Mouse (Mus musculus): Measurements from ENCODE around the gene Oprm1.

The Oprm1 gene

DNA sequence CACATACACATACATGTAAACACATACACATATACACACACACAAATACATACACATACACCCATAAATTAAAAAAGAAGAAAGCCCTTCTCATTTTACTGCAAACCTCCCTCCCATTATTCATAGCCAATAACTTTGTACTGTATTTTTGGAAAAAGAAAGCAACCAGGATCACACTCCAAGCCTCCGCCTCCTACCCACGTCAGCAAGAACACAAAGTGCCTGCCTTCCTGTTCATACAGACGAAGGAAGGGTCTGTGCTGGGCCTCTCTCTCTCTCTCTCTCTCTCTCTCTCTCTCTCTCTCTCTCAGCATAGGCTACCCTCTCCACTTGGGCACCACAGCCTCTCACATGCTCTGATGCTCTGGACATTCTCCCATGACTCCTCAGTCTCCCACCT is 137.5 kb downstream of the Oprm1 start:
- no peak for DNase-seq (ENCODE audit: low spot score)

GRCm38 (mm10) chr10:6896659-6897303 is 138.5 kb downstream of the Oprm1 start:
- no peak for DNase-seq (ENCODE audit: low spot score)

- DNase-seq (ENCODE audit: low spot score): no peak
Observed at GRCm38 (mm10) chr10:6900126-6900525, 141.8 kb downstream of the Oprm1 start.

DNA sequence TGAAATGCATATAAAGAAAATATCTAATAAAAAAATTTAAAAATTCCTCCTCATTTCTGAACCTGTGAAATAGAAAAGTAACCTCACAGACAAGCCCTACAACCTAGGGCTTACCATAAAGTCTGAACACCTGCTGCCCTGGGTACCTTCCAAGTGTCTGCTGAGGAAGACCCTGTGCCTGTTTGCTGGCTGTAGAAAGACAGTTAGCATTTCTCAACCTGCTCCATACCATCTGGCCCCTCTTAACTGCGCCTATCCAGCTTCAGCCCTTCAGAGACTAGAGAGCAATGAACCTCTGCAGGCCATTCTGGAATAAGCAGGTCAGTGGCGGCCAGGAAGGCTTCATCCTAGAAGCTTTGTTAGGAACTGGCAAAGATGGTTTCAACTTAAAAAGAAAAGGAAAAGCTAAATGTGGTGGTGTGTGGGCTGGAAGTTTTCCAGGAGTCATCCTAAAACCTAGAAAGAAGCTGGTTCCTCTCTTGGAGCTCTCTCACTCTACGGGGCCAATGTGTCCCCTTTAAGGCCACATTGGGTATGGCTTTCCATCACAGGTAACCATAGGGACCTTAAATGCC is 143.6 kb downstream of the Oprm1 start:
- DNase-seq (ENCODE audit: low spot score): no peak

- no peak for DNase-seq (ENCODE audit: low spot score)
Observed at GRCm38 (mm10) chr10:6909763-6910162, 151.5 kb downstream of the Oprm1 start.

DNA sequence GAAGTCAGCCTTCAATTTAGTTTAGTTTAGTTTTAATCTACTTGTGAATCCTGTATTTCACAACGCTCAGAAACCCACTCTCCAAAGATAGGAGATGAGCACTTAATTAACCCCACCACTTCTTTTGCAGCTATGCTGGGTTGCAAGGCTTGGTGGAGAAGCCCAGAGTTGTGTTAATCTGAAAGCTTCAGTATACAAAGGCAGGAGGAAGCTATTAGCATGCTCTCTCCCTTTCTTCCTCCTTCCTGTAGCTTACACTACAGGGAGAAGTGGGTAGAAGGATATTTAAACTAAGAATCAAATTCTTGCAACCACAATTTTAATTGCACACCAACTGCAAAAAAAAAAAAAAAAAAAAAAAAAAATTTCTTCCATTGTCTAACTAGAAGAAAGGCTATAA is 157.7 kb downstream of the Oprm1 start:
- no peak for DNase-seq (ENCODE audit: low spot score)

DNA sequence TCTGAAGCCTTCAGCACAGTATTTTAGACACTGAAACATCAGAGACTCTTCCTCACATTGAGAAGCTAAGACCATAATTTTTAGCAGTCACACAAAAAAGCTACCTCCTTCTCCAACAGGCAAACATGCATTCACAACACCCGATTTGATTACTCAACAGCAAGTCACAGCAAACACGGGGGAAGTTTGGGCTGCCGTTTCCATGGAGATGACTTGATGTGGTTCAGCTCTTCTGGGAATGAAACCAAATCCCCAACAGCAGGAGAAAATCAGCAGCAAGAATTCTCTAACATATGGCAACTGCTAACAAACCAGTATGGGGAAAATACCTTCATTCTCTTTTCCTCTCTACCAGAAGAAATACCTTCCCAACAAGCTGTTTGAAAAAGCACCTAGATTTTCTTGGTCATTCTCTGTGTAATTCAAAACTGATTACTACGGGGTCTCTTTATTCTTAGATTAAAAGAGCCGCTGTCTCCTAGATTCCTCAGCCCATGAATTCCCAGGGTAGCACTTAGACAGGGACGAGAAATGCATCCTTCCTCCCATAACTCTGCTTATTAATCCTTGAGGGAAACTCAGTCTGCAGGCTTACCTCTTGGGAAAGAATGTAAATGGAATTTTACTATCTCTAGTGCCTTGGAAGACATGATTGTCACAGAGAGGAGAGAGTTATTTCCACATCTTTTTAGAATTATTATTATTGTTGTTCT is 158.4 kb downstream of the Oprm1 start:
- peak; percentile 80 for DNase-seq (ENCODE audit: low spot score)

GRCm38 (mm10) chr10:6926724-6927123 is 168.4 kb downstream of the Oprm1 start:
- no peak for DNase-seq (ENCODE audit: low spot score)

DNA sequence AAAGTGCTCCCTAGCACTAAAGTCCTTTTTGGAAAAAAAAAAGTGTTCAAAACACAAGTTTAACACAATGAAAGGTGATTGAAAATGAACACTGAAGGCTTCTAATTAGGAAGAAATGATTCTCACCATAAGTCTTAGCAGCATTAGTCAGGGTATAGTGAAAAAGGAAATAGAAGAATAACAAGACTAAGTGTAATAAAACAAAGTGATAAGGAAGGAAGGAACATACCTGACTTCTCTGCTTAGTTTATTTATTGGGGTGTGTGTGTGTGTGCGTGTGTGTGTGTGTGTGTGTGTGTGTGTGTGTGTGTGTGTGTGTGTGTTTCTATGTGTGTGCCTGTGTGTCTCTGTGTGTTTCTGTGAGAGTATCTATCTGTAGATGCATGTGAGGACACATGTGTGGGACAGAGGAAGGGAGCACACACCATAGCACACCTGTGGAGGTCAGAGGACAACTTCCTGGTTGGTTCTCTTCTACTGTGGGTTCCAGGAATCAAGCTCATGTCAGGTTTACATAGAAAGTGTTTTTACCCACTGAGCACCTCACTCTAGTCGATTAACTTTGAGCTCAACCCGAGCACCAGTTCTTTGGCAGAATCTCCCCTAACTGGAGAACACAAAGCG is 169.4 kb downstream of the Oprm1 start:
- no peak for DNase-seq (ENCODE audit: low spot score)

- no peak for DNase-seq (ENCODE audit: low spot score)
Observed at GRCm38 (mm10) chr10:6928905-6929304, 170.6 kb downstream of the Oprm1 start.

DNA sequence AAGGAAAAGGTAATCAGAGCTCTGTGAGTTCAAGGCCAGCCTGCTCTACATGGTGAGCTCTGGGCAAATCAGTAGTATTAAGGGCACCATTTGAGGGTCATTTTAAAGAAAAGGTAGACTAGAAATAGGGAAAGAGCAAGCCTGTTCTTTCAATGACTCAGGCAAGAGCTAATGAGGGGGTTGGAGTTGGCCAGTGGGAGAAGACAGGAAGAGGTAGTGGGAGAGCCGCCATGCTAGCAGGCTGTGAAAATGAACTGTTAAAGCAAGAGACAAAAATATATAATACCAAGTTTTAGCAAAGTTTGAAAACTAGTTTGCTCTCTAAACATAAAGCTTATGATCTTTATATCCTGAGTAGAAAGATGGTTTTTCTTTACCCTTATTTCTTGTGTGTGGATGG is 172.1 kb downstream of the Oprm1 start:
- DNase-seq (ENCODE audit: low spot score): no peak

DNA sequence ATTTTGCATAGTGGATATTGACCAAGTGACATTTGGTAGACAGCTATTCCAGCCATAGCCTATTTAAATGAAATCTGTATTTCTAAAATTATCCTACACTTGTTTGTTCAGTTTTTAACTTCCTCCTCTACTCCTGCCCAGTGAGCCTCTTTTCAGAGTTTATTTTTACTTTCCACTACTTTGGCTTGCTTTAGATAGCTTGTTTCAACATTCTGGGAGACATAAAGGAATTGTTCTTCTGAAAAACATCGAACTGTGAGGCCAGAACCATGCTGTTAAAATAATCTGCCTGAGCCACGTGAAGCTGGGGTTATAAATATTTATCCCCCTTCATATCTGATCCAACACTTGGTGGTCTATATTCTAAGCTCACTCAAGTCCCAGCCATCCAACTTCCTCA is 172.6 kb downstream of the Oprm1 start:
- DNase-seq (ENCODE audit: low spot score): no peak

- DNase-seq (ENCODE audit: low spot score): no peak
Observed at GRCm38 (mm10) chr10:6934776-6935175, 176.5 kb downstream of the Oprm1 start.

GRCm38 (mm10) chr10:6936671-6937425 is 178.5 kb downstream of the Oprm1 start:
- DNase-seq (ENCODE audit: low spot score): no peak

GRCm38 (mm10) chr10:6953115-6953514 is 194.8 kb downstream of the Oprm1 start:
- no peak for DNase-seq (ENCODE audit: low spot score)

DNA sequence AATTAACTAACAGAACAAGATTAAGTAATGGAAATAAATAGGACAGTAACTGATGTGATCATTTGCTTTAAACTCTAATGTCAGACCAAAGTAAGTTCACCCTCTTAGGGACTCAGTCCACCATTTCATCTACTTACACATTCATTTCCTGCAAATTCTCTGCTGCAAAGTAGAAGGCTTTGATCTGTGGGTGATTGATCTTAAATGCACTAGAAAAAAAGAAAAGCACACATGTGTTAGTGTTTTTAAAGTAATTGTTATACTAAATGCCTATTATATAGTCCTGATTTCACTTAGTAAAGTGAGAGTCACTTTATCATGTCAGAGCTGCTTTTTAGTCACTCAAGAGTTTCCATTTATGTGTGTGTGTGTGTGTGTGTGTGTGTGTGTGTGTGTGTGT is 196.2 kb downstream of the Oprm1 start:
- no peak for DNase-seq (ENCODE audit: low spot score)

DNA sequence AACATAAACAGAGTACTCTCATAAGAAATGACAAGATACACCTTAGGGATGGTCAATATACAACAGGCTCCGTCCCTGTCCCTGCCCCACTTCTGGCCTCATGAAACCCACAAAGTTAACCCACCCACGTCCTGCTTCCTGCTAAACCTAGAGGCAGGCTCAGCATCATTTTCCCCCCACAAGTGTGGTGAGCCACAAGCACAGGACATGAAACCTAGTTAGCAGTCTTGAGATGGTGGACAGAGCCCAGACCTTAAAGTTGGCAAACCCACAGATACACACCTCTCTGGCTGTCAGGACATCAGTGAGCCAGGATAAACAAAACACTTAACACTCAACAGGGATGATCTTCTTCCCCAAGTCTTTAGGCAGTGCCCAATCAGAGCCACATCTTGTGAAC is 198.1 kb downstream of the Oprm1 start:
- no peak for DNase-seq (ENCODE audit: low spot score)

DNA sequence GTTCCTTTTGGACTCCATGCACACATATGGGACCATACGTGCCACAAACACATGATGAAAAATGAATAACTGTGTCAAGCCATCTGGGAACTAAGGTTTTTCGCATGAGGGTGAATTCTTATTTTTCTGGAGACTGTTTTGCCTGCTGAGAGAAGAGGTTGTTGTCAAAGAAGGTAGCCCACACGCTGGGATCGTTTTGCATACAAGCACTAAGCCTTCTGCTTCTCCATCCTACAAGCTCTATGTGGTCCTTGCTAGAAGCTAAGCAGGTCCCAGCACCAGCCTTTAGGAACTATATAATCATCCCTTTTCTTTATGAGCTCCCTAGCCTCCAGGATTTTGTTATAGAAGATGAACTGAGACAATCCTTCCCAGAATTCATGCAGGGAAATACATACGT is 200.5 kb downstream of the Oprm1 start:
- no peak for DNase-seq (ENCODE audit: low spot score)

- no peak for DNase-seq (ENCODE audit: low spot score)
Observed at GRCm38 (mm10) chr10:6967588-6968242, 209.4 kb downstream of the Oprm1 start.

DNA sequence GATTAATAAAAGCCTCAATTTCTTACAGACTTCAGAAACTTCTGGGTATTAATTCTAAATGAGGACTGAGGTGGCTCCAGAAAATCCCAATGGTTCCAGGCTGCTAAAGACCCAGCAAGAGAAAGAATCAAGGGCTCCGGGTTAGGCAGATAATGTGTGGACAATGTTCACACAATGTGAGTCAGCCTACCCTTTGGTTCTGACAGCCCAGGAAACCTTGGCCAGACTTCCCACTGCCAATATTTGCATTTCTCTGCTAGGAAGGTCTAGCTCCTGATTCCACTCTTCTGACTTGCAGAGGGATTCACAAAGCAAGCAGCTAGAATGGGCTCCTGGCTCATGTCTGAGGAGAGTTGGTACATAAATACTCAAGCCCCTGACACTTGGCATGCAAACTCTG is 210.0 kb downstream of the Oprm1 start:
- no peak for DNase-seq (ENCODE audit: low spot score)

DNA sequence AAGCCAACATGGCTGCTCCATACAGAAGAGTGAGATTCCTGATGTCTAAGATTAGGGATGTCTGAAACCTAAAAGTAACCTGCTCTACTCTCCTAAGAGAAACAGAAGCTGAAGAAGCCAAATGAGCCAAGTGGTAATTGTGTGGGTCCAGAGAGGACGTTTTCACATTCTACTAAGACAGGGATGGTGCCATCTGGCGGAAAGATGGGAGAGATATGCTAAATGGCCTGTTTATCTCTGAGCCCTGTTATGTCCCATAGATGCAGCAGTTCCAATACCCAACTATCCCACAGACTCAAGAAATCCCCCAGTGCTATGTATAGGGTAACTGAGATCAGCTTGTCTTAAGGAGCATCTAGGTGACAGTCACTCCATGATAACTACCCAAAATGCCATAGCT is 219.5 kb downstream of the Oprm1 start:
- DNase-seq (ENCODE audit: low spot score): no peak

DNA sequence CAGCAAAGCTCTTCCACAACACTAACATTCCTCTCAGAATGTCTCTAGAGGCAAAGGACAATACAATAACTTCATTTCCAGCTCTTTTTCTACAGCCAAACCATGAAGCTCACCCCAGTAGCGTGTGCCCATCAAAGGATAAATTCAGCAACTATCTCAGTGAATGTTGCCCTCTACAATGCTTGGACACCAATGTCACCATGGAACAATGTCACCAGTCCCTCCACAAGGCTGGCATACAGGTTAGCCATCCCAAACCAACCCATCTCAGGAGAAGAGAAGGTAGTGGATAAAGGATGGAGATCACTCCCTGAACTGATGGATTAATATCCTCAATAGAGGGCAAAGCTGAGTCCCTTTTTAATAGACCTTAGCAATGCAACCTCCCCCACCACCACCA is 220.4 kb downstream of the Oprm1 start:
- no peak for DNase-seq (ENCODE audit: low spot score)
